Mouse (Mus musculus) ovary, postnatal 36 days (tissue): ENCODE data around the gene Aqr.

Experiments
- DNase-seq: peaks from one replicate; pipeline ENCODE4 v3.0.0; 2022; ENCODE audit warnings: low spot score, mixed read lengths

The Aqr gene

DNA sequence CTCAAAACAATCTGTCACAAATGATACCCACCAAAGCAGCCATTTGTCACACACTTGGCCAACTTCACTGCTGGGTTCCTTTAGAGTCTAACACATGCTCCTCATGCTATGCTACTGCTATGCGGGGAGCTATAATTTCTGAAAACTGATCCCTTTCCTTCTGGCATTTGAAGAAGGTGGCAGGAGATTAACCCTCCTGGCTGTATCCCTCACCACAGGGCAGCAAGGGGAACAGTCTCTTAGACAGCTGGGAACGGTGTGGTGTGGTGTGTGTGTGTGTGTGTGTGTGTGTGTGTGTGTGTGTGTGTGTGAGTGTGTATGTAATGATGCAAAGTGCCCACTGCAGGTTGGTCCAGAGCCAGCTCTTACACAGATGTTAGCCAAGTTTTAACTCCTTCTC is 51.0 kb downstream of the Aqr start:
- no peak for DNase-seq

DNA sequence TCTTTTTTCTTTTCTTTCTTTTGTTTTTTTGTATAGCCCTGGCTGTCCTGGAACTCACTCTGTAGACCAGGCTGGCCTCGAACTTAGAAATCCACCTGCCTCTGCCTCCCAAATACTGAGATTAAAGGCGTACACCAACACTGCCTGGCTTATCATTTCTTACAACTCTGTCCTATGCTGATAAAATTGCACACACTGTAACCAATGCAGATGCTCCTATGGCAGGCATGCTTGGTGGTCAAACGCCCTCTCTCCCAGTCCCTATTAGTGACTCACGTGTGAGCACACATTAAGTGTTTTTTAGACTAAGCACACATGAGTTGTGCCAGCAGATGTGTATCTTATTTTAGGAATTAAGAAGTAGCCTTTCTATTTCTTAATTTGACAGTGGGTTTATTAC is 53.5 kb downstream of the Aqr start:
- no peak for DNase-seq

DNA sequence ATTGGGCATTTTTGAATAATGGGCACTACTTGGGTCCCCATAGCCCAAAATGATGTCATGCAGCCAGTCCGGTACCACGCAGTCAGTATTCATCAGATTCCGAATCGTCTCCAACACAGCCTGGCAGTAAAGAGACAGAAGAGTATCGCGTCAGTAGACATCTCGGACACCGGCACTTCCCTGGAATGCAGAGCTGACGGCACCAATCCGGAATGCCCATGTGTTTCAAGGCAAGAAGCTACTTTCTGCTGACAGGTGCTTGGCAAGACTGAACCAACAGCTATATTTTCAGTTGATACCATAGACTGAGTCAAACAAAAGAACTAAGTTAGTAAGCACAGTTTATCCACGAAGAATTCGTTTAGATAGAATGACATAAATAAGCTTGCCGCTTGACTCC is 56.2 kb downstream of the Aqr start:
- no peak for DNase-seq

DNA sequence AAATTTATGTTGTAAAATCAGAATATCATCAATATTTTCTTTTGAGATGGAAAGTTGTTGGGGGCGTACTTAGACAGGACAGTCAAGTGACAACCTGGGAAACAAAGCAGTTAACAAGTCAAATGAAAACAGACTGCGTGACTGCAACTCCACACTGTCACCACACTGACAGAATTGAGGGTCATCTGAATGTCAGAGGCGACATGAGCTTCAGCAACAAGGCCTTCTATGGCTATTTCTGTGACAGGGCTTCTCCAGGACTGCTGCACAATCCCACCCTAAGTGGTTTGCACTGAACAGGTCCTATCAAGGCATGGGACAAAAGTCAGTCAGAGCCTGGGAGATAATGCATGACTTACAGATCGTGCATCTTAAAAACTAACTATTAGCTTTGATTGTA is 63.5 kb downstream of the Aqr start:
- no peak for DNase-seq

DNA sequence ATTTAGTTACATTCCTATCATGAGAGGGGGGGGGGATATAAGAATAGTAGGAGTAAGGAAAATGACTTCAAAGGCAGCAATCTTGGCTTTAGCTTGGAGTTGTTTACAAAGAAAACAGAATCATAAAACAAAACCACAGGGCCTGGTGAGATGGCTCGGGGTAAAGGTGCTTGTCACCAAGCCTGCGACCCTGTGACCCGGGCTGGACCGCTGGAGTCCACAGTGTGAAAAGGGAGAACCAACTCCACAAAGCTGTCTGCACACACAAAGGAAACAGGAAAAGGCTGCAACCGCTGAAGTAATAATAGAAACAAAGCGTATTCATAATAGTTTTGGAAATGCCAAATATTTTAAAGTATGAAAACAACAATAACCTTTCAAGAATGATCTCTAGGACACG is 67.4 kb downstream of the Aqr start:
- DNase-seq: no peak

DNA sequence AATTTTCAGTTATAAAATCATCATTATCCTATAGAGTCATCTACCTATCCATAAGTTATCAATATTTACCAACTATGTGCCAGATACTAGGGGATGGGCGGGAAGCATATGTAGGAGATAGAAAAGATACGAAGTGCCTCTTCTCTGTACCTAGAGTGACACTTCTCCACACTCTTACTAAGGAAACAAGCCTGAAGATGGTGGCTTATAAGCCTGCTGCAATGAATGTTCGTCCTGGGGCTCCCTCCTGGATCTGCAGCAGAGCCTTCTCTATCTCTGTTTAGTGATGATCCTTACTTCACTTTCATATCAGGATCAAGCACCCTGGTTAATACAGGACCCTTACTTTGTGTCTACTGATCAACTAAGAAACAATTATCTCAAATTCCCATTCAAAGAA is 69.2 kb downstream of the Aqr start:
- no peak for DNase-seq

DNA sequence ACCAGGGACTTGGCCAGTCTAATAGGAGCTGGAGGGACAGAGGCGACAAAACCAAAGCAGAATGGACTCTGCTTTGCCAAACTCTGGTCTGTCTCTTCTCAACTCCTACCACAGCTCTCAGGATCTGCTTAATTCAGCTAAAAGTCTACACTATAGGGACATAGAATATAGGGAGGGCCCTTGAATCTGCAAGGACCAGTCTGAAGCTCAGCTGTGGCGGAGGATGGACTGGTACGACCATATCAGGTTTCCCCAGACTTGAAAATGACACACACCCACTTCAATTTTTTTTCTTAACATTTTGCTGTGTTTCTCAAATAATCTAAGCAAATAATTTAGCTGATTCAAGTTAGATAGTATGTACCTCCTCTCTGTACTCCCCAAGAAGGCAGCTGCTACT is 69.6 kb downstream of the Aqr start:
- no peak for DNase-seq

DNA sequence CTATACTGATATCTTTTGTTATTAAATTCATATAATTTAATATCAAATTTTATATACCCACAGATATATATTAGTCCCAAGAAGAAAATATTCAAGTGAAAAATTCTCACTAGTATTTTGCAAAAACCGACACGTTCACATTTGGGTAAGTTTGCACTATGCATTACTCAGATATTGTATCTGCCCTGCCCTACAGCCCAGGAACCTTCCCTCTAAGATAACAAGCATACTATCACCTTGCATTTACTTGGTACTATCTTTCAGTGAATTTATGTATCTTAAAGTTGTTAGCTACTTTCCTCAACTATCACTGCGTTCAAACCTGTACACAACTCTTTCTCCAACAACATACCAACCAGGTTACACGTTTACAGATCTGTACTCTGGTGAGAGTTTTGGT is 71.3 kb downstream of the Aqr start:
- no peak for DNase-seq

DNA sequence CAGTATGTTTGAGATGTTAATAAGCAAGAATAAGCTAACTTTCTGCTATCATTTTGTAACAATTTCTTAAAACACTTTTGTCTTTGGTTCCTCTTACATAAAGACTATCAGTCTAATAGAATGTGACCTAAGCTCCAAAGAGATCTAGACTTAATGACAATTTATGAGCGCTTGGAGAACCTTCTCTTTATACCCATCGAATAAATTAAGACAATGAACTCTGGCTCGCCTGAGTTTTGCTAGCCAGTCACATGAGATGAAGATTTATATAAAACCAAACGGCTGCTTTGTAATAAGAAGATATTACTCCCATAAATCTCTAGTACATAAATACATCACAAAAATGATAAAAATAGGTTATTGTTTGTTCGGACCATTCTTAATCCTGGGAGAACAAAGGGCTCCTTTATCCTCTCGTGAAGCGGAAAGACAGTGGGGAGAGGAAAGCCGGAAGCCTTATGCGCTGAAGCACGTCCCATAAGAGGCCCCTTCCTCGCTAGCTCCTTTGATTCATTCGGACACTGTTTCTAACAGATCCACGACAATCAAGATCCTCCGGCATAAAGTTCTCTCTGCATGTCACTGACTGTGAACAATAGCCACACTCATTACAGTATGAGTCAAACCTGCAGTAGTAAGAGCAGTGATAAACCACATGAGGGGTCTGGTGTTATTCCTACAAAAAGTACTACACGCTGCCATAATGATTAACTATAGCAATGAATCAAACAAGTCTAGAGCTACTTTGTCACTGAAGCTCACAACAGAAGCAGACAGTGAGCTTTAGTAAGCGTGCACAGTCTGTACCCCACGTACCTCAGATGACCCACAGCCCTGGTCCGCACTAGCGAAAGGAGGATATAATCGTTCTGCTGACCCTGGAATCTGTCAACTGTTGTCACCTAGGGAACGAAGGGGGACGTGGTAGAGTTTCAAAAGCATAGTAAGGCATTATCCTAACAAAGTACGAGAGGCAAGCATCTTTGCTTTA is 79.2 kb downstream of the Aqr start:
- no peak for DNase-seq

DNA sequence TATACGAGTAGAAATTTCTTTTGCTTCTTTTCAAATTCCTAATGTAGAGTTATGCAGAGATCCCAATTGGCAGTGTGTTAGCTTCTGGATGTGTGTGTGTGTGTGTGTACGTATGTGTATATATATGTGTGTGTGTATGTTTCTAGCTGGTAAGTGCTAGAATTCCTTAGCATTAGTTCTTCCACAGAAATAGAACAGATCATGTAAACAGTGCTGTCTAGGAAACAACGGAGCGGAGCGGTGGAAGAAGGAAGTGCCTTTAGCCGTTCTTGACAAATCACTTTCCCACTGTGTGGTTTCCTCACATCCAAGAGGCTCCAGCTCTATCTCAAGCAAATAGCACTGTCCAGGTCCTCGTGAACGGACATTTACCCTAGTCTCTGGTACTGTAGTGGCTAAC is 80.4 kb downstream of the Aqr start:
- no peak for DNase-seq

DNA sequence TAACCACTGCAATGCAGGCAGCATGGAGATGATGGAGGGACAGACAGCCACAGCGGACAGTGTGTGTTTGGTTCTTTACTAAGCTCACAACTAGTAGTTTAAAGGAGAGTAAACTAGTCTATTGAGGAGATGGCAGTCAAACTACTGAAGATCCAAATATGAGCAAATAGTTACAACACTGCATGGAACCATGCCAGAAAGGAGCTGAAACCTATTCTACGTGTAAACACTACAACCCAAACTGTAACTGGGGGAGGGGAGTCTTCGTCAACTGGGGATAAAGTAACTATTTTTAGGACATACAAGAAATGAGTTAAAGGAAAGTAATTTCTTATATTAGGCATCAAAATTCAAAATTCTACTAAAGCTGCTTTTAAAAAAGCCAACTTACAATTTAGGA is 84.4 kb downstream of the Aqr start:
- no peak for DNase-seq

DNA sequence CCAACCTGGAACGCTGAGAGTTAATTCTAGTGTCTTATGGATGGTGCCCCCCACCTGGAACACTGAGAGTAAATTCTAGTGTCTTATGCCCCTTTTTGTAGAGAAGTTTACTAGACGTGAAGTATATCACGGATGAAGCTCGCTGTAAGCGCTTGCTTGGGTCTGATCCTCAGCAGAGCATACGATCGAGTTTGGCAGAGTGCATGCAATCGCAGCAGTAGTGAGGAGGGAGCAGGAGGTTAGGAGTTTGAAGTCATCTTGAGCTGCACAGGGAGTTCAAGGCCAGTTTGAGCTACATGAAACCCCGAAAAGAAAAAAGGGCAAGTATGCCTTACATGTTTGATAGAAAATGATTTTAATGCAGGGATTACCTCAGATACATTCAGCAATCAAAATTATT is 86.0 kb downstream of the Aqr start:
- DNase-seq: no peak

DNA sequence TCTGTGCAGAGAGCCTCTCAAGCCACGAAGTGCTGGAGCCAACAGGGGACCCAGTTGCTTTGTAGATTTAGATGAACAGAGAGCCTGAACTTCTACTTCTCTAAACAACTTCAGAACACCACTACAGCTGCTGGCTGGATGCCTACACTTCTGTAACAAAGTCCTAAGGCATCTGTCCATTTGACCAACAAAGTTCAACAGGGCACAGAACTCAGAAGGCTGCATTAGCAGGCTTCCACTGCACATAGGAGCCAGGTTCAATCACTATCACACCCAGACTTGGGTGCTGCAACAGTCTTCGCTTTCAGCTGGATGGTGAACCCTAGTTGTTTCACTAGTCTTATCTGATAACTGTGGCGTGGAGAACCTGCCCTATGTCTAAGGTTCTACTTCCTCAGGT is 87.0 kb downstream of the Aqr start:
- no peak for DNase-seq

DNA sequence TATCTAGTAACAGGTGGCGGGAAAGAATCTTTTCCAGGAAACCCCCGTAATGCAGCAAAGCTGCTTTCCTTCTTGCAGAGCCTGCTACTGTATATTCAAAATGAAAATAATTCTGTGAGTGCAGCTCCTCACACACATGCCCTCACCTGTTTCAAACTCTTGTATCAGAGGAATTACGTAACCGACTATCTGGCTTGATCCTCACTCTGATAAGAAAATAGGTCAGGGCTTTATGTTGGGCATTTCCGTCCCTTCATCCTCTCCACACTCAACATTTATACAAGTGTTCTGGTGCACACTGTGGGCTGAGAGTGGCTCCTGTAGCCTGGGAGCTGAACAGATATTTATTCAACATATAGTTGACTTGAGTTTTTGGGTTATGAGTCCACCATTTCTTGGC is 87.7 kb downstream of the Aqr start:
- DNase-seq: no peak

DNA sequence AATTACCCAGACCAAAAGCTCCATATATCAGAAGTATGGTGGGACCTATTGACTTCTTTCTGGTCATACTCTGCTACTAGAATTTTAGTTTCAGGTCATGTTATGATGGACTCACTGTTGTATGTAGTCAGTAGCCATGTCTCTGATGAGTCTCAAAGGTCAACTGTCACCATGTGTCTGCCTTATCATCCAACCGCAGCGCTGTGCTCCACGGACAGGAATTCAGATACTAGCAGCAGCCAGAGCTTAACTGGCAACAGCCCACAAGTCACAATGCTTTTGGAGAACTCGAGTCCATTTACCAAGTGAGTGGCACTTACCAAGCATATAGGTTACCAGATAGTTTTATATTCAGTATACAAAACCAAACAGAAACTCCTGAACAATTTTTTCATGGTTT is 89.2 kb downstream of the Aqr start:
- no peak for DNase-seq

DNA sequence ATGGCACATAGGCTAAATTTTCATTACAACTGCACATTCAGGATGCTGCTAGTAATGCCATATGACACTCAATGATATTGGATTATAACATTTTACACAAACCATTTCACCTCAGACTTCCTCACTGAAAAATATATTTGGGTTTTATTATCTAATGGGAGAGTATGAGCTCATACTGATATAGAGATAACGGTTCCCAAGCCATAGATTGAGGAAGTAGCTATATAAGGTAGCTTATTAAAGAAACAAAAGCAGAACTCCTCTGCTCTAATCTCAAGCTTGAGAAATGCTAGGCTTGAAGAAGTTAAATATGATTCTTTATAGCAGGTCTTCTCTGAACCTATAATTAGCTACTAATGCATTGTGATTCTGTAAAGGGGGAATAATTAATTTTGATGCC is 90.3 kb downstream of the Aqr start:
- DNase-seq: no peak

DNA sequence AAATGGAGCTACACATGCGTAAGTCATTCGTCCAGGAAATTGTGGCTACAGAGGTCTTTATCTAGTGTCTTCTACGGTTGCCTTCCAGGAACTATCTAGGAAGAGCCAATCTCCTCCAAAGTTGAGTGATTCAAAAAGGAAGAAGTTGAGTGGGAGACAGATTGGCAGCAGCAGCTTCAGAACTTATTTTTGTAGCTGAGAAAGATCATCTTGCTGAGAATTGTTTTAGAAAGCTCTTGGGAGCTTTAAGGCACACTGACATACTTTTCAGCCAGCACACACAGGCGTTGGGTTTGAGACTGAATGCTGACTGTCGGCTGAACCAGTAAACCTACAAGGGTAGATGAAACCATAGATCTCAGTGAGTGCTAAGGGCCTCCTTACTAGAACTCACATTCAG is 91.5 kb downstream of the Aqr start:
- DNase-seq: no peak

DNA sequence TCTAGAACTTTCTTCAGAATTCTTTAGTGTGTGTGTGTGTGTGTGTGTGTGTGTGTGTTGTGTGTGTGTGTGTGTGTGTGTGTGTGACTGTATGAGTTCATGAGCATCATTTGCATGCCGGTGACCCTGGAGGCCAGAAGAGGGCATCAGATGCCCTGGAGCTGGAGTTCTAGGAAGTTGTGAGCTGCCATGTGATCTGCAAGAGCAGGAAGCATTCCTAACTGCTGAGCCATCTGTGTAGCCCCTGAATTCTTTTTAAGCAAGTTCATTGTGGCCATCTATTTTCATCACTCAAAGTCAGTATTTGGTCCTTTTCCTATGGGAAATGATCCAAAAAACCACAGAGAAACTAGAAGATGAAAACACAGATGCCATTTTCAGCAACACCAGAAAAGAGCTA is 92.1 kb downstream of the Aqr start:
- no peak for DNase-seq

DNA sequence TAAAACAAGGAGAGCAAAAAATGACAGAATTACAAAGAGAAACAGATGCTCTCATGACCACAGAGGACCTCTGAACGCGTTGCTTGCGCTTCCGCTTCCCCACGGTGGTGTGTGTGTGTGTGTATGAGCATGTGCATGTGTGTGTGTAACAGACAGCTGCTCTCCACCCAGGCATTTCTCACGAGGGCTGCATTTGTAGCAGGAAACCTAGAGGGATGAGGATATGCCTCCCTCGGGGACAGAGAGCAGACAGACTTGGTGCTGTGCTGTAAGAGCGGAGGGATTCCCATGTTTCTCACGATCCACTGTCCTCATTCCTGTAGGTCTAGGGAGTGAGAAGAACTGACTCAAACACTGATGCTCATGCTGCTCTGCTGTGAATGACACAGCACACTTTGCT is 93.2 kb downstream of the Aqr start:
- DNase-seq: no peak

DNA sequence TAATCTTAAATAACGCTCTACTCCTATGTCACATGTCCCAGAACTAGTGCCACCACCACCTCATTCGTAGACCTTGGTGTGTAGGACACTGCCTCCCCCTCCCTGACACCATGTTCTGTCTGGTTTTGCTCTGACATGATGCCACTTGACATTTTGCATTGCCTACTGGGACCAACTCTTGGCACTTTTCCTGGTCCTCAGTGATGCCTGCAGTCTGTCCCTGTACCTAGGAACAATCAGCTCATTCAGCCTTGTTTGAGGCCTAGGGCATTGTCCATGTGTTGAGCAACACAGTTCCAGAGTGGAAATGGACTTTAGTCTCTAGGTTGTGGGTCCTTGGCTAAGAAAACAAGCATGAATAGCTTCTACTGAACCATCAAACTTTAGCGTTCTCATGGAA is 97.0 kb downstream of the Aqr start:
- DNase-seq: no peak

DNA sequence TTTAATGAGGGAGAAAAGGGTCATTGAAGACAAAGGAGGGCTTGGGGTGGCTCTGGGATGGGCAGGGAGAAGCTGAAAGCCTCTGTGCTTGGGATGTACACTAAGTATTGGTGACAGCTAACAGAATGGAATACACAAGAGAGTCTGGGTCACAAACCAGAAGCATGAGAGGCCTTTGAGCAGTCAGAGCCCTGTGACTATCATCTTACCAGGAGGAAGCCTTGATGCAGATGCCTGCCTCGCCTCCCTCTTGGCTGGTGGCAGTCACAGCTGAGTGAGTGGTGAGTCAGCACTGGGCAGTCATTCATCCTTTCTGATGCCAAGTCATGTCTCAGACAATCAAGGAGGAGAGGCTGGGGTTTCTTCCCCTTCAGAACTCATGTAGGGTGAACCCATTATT is 99.6 kb downstream of the Aqr start:
- DNase-seq: no peak

DNA sequence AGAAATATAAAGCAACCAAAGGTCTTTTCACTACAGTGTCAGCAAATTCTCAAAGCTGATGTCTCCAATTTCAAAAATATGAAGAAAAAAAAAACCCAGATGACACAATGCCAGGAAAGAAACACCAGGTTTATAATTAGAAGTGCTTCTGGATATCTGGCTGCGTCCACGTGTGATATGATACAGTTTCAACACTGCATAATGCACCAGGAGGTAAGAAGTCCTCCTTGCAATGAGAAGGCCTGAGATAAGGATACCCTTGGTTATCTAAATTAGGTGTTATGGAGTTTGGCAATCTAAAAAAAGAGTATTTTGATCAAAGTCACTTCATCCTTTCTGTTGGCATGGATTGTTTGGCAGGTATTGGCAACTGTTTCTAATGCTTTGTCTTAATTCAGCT is 114.9 kb downstream of the Aqr start:
- no peak for DNase-seq

DNA sequence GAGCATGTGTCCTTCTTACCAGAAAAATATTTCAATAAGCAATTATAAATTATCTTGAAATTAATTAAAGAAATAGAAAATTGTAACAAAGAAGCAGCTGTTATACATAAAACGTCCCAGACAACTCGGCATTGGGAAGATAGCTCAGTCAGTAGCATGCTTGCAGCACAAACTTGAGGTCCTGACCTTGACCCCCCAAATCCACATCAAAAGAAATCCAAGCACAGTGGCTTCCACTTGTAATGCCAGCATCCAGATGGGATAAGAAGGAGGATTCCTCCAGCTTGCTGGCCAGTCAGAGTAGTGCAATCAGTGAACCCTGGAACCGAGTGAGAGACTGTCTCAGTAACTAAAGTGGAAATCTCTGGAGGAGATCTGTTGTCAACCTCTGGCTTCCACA is 120.6 kb downstream of the Aqr start:
- no peak for DNase-seq

DNA sequence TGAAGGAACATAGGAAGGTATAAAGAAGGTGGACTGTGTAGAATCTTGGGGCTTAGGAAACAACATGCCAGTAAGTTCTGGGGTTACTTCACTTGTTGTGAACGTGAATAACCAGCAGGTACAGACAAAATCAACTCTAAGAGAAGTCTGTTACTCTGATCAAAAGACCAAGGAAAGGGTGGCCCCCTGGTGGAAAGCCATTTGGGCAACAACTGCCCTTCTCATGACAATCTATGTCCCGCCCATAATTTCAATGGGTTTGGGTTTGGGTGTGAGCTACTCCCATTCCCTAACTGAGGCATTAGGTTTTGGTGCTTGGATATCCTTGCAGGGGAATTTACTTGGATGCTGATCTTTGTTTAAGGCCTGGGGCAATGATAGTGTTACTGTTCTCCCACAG is 122.8 kb downstream of the Aqr start:
- no peak for DNase-seq
